Mouse (Mus musculus): ENCODE measurements around the gene Prlhr. TPM values are rescaled to one million over a fixed set of nuclear protein-coding genes. Genes with fewer than 3 reads are reported as not detected.

Prlhr gene
- total RNA-seq, 2 experiments from 2014 or later: not detected

GRCm38 (mm10) chr19:60432347-60433129 is 35.6 kb downstream of the Prlhr start:
- DNase-seq: no peak

GRCm38 (mm10) chr19:60417611-60418010 is 50.5 kb downstream of the Prlhr start:
- DNase-seq: no peak

Other genes with a start within 250 kb of the Prlhr start
- 10 to 100 TPM; 32.7 to 36.9 TPM for gene Fam204a, start 241.6 kb downstream of the Prlhr start, total RNA-seq (2021)
- 10 to 100 TPM; 26.7 to 28.6 TPM for gene Cacul1, start 112.7 kb upstream of the Prlhr start, total RNA-seq (2021)

All from gastrocnemius, postnatal 10 days (tissue).